Mouse (Mus musculus) megakaryocyte, embryonic 14.5 days (primary cell): ENCODE results near the gene Tbx19. TPM values are rescaled to one million over a fixed set of nuclear protein-coding genes. Genes with fewer than 3 reads are reported as not detected.

Source experiments
- H3K27me3 ChIP-seq: replicated peaks from 2 replicates; pipeline ENCODE3; 2012; ENCODE audit warnings: inconsistent platforms
- H3K36me3 ChIP-seq: replicated peaks from 2 replicates; pipeline ENCODE3; 2012; ENCODE audit warnings: low read length, inconsistent platforms, mixed read lengths
- H3K4me1 ChIP-seq: 2 replicates; pipeline ENCODE4 v1.6.1; 2012; ENCODE audit warnings: inconsistent platforms
- H3K4me3 ChIP-seq: replicated peaks from 2 replicates; pipeline ENCODE3; 2012; ENCODE audit warnings: moderate library complexity, mild to moderate bottlenecking, inconsistent platforms
- H3K9me3 ChIP-seq: 2 replicates; pipeline ENCODE4 v1.6.1; 2012; ENCODE audit warnings: inconsistent platforms
- FLI1 ChIP-seq: IDR thresholded peaks from 2 replicates; pipeline ENCODE4 v1.6.1; 2012; ENCODE audit warnings: low read length, inconsistent platforms, mixed read lengths
- GATA1 ChIP-seq: IDR thresholded peaks from 3 replicates; pipeline ENCODE4 v1.6.1; 2012; ENCODE audit warnings: mixed read lengths, low read length, inconsistent platforms, borderline replicate concordance
- polyA plus RNA-seq: library from polyadenylated mRNA; stranded (reverse); fragments of >175 nt; gene quantifications from 2 replicates; pipeline ENCODE4 v1.2.3, GENCODE M21; 2012; ENCODE audit warnings: low replicate concordance; ENCODE audit not compliant: insufficient read depth

Gene Tbx19
- polyA plus RNA-seq, 1 experiment = 0.30 TPM

GRCm38 (mm10) chr1:165158841-165159240 lies 1.7 kb downstream of the Tbx19 start:
- Histone ChIP-seq H3K4me3 (no peak overlapping the region), H3K36me3 (no peaks in the 10 kb centered on the region), H3K27me3 (peaks cover 13% of the 10 kb centered on the region), H3K9me3 (no peaks in the 10 kb centered on the region), H3K4me1 (peaks cover 10% of the 10 kb centered on the region)
- TF ChIP-seq GATA1 (no peak), FLI1 (no peak)

GRCm38 (mm10) chr1:165154162-165154561 lies 6.4 kb downstream of the Tbx19 start:
- peak overlapping the region; percentile 80 for H3K4me3 ChIP-seq
- no peaks in the 10 kb centered on the region for H3K36me3 ChIP-seq
- H3K4me1 ChIP-seq = peaks cover 26% of the 10 kb centered on the region
- TF ChIP-seq FLI1 (no peak), GATA1 (no peak)
- no peaks in the 10 kb centered on the region for H3K9me3 ChIP-seq
- peaks cover 12% of the 10 kb centered on the region for H3K27me3 ChIP-seq

GRCm38 (mm10) chr1:165151216-165151615 lies 9.4 kb downstream of the Tbx19 start:
- Histone ChIP-seq H3K27me3 (peaks cover 13% of the 10 kb centered on the region), H3K36me3 (no peaks in the 10 kb centered on the region), H3K4me1 (peaks cover 26% of the 10 kb centered on the region), H3K4me3 (no peak overlapping the region), H3K9me3 (no peaks in the 10 kb centered on the region)
- TF ChIP-seq GATA1 (no peak), FLI1 (no peak)

- no peaks in the 10 kb centered on the region for H3K36me3 ChIP-seq
- H3K4me1 ChIP-seq = peaks cover 15% of the 10 kb centered on the region
- peaks cover 17% of the 10 kb centered on the region for H3K9me3 ChIP-seq
- H3K4me3 ChIP-seq = peak overlapping the region; percentile 17
- no peak for TF ChIP-seq GATA1
- no peak for TF ChIP-seq FLI1
- peaks cover 33% of the 10 kb centered on the region for H3K27me3 ChIP-seq
These were observed 18.1 kb downstream of the Tbx19 start for GRCm38 (mm10) chr1:165142343-165142916.

GRCm38 (mm10) chr1:165140227-165140626 lies 20.3 kb downstream of the Tbx19 start:
- peaks cover 17% of the 10 kb centered on the region for H3K9me3 ChIP-seq
- TF ChIP-seq FLI1 = no peak
- no peak for TF ChIP-seq GATA1
- H3K27me3 ChIP-seq = peaks cover 30% of the 10 kb centered on the region
- H3K4me3 ChIP-seq = no peak overlapping the region
- H3K4me1 ChIP-seq = peaks cover 15% of the 10 kb centered on the region
- H3K36me3 ChIP-seq = no peaks in the 10 kb centered on the region

GRCm38 (mm10) chr1:165133858-165134257 lies 26.7 kb downstream of the Tbx19 start:
- H3K9me3 ChIP-seq = no peaks in the 10 kb centered on the region
- peaks cover 27% of the 10 kb centered on the region for H3K4me1 ChIP-seq
- TF ChIP-seq GATA1 = no peak
- TF ChIP-seq FLI1 = no peak
- H3K36me3 ChIP-seq = no peaks in the 10 kb centered on the region
- H3K27me3 ChIP-seq = peaks cover 12% of the 10 kb centered on the region
- no peak overlapping the region for H3K4me3 ChIP-seq

- TF ChIP-seq FLI1 (no peak), GATA1 (no peak)
- Histone ChIP-seq H3K27me3 (peaks cover 14% of the 10 kb centered on the region), H3K4me1 (peaks cover 22% of the 10 kb centered on the region), H3K4me3 (no peak overlapping the region), H3K36me3 (no peaks in the 10 kb centered on the region), H3K9me3 (no peaks in the 10 kb centered on the region)
These were observed 27.3 kb downstream of the Tbx19 start for GRCm38 (mm10) chr1:165133279-165133678.

- peaks cover 18% of the 10 kb centered on the region for H3K4me1 ChIP-seq
- H3K4me3 ChIP-seq = peak overlapping the region; percentile 26
- H3K36me3 ChIP-seq = no peaks in the 10 kb centered on the region
- no peaks in the 10 kb centered on the region for H3K9me3 ChIP-seq
- TF ChIP-seq FLI1 = no peak
- TF ChIP-seq GATA1 = no peak
- H3K27me3 ChIP-seq = peaks cover 6% of the 10 kb centered on the region
These were observed 28.2 kb downstream of the Tbx19 start for GRCm38 (mm10) chr1:165132187-165132877.

GRCm38 (mm10) chr1:165129573-165129972 lies 31.0 kb downstream of the Tbx19 start:
- Histone ChIP-seq H3K9me3 (0 out of 2 replicates have a peak, but pooled peaks cover 2% of the 10 kb centered on the region), H3K27me3 (peaks cover 10% of the 10 kb centered on the region), H3K4me3 (no peak overlapping the region), H3K4me1 (peaks cover 18% of the 10 kb centered on the region), H3K36me3 (no peaks in the 10 kb centered on the region)
- no peak for TF ChIP-seq GATA1
- no peak for TF ChIP-seq FLI1

- Histone ChIP-seq H3K4me1 (peaks cover 26% of the 10 kb centered on the region), H3K36me3 (no peaks in the 10 kb centered on the region), H3K9me3 (peaks cover 9% of the 10 kb centered on the region), H3K27me3 (peaks cover 25% of the 10 kb centered on the region), H3K4me3 (no peak overlapping the region)
- no peak for TF ChIP-seq FLI1
- no peak for TF ChIP-seq GATA1
These were observed 39.5 kb downstream of the Tbx19 start for GRCm38 (mm10) chr1:165121096-165121495.
